Mouse (Mus musculus) heart, embryonic 16.5 days (tissue): Measurements from ENCODE around the gene Hdgf. TPM values are rescaled to one million over a fixed set of nuclear protein-coding genes. Genes with fewer than 3 reads are reported as not detected.
"Not testable (repeated sequence)": the region's sequence is repeated elsewhere in the genome, so short reads cannot be mapped to it uniquely, and the experiment has no call there.

Experiments
- ATAC-seq: fragments of 200-750 bp; cut with Nextera tagmentation; replicated peaks from 2 replicates; pipeline ENCODE4 v1.8.0; 2017; ENCODE audit warnings: moderate number of reproducible peaks; ENCODE audit not compliant: insufficient read depth, low FRiP score; ENCODE audit errors: extremely low read depth
- H3K27ac ChIP-seq: fragments of 300-500 bp; sonication (generic); 2 replicates; pipeline ENCODE4 v1.5.1; 2014; ENCODE audit warnings: mild to moderate bottlenecking, low read length, control low read depth, moderate library complexity
- H3K27me3 ChIP-seq: fragments of 300-500 bp; sonication (generic); 2 replicates; pipeline ENCODE4 v1.6.1; 2014; ENCODE audit warnings: low read length, mixed read lengths; ENCODE audit not compliant: control insufficient read depth, insufficient read depth
- H3K36me3 ChIP-seq: fragments of 300-500 bp; sonication (generic); 2 replicates; pipeline ENCODE4 v1.6.1; 2014; ENCODE audit not compliant: control insufficient read depth, insufficient read depth
- H3K4me1 ChIP-seq: fragments of 300-500 bp; sonication (generic); 2 replicates; pipeline ENCODE4 v1.6.1; 2014; ENCODE audit warnings: low read length, mixed read lengths; ENCODE audit not compliant: control insufficient read depth, insufficient read depth
- H3K4me2 ChIP-seq: fragments of 300-500 bp; sonication (generic); 2 replicates; pipeline ENCODE4 v1.6.1; 2014; ENCODE audit warnings: low read depth, mild to moderate bottlenecking, control low read depth, low read length
- H3K4me3 ChIP-seq: fragments of 300-500 bp; sonication (generic); 2 replicates; pipeline ENCODE4 v1.5.1; 2014; ENCODE audit warnings: mild to moderate bottlenecking, control low read depth, low read length
- H3K9ac ChIP-seq: fragments of 300-500 bp; sonication (generic); 2 replicates; pipeline ENCODE4 v1.6.1; 2014; ENCODE audit warnings: low read length, control low read depth
- H3K9me3 ChIP-seq: fragments of 300-500 bp; sonication (generic); replicated peaks from 2 replicates; pipeline ENCODE4 v1.6.1; 2016; ENCODE audit warnings: low read length; ENCODE audit not compliant: control insufficient read depth
- WGBS: fragments of 180-500 bp; shearing (Covaris S2); extraction: QIAGEN DNeasy Blood & Tissue Kit; methylation state at CpG from one replicate; pipeline ENCODE4 v1.1.7; 2014; 5-methylcytosine and 5-hydroxymethylcytosine counted together
- polyA plus RNA-seq: library from polyadenylated mRNA; unstranded; fragments of >200 nt; fragmentation: Nextera tagmentation; extraction: Ambion mirVana; gene quantifications from 2 replicates; pipeline ENCODE4 v1.2.1, GENCODE M21; 2015

Hdgf gene
- 74.3 and 134 TPM in 2 replicates for polyA plus RNA-seq

- peak within 1 kb of the TSS; percentile 77 for H3K4me3 ChIP-seq
These were observed at the start of gene Hdgf for GRCm38 (mm10) chr3:87905880-87906485. TSS of gene Hdgf (plus strand) at chr3:87906321.

GRCm38 (mm10) chr3:87857666-87858065, 48.5 kb upstream of the Hdgf start:
- Histone ChIP-seq H3K4me2 (no peak overlapping the region), H3K9me3 (no peaks in the 10 kb centered on the region), H3K4me1 (no peaks in the 10 kb centered on the region), H3K9ac (no peak overlapping the region), H3K4me3 (no peak overlapping the region), H3K36me3 (peaks cover 29% of the 10 kb centered on the region), H3K27ac (no peak overlapping the region), H3K27me3 (no peaks in the 10 kb centered on the region)
- no peak for ATAC-seq
- 84% methylated on average over 8 of the region's 8 CpGs for WGBS

More at GRCm38 (mm10) chr3:87905880-87906485, at the start of gene Hdgf:
- peak within 1 kb of the TSS; percentile 93 for H3K4me2 ChIP-seq
- H3K27ac ChIP-seq = peak within 1 kb of the TSS; percentile 96
- WGBS = under 1% methylated on average over 56 of the region's 57 CpGs
- H3K4me1 ChIP-seq = peaks cover 32% of the 10 kb centered on the region
- peak within 1 kb of the TSS; percentile 91 for H3K9ac ChIP-seq
- H3K27me3 ChIP-seq = no peaks in the 10 kb centered on the region
- no peaks in the 10 kb centered on the region for H3K9me3 ChIP-seq
- peak; percentile 92 for ATAC-seq
- H3K36me3 ChIP-seq = no peaks in the 10 kb centered on the region

GRCm38 (mm10) chr3:87859813-87860212, 46.3 kb upstream of the Hdgf start:
- Histone ChIP-seq H3K4me1 (no peaks in the 10 kb centered on the region), H3K27ac (no peak overlapping the region), H3K9ac (no peak overlapping the region), H3K4me3 (no peak overlapping the region), H3K27me3 (no peaks in the 10 kb centered on the region), H3K36me3 (peaks cover 44% of the 10 kb centered on the region), H3K9me3 (no peaks in the 10 kb centered on the region), H3K4me2 (no peak overlapping the region)
- no peak; the same call in 1 of the 2 replicates for ATAC-seq
- 22% methylated on average over 3 of the region's 3 CpGs for WGBS

- not testable (repeated sequence) for H3K4me2 ChIP-seq, H3K9ac ChIP-seq
- 88% methylated on average over 4 of the region's 4 CpGs for WGBS
These were observed 42.0 kb upstream of the Hdgf start for GRCm38 (mm10) chr3:87864111-87864510.

GRCm38 (mm10) chr3:87877730-87878129, 28.4 kb upstream of the Hdgf start:
- Histone ChIP-seq H3K36me3 (peaks cover 16% of the 10 kb centered on the region), H3K4me2 (no peak overlapping the region), H3K9ac (no peak overlapping the region), H3K4me1 (peaks cover 8% of the 10 kb centered on the region), H3K27ac (no peak overlapping the region; the same call in 1 of the 2 replicates), H3K27me3 (no peaks in the 10 kb centered on the region), H3K4me3 (no peak overlapping the region), H3K9me3 (no peaks in the 10 kb centered on the region)
- no peak; the same call in 1 of the 2 replicates for ATAC-seq
- 57% methylated on average over 4 of the region's 4 CpGs for WGBS

More at GRCm38 (mm10) chr3:87864111-87864510, 42.0 kb upstream of the Hdgf start:
- H3K9me3 ChIP-seq, H3K4me1 ChIP-seq, ATAC-seq, H3K27ac ChIP-seq, H3K27me3 ChIP-seq, H3K4me3 ChIP-seq: not testable (repeated sequence)
- H3K36me3 ChIP-seq = peaks cover 50% of the 10 kb centered on the region

- WGBS = 0% methylated on average over 3 of the region's 3 CpGs
- no peak for ATAC-seq
These were observed 21.8 kb upstream of the Hdgf start for GRCm38 (mm10) chr3:87884291-87884690.

GRCm38 (mm10) chr3:87884708-87885251, 21.3 kb upstream of the Hdgf start:
- peak overlapping the region; percentile 94 for H3K27ac ChIP-seq
- peaks cover 18% of the 10 kb centered on the region for H3K4me1 ChIP-seq
- peak overlapping the region; percentile 99 for H3K4me3 ChIP-seq
- peak; percentile 4; the same call in 1 of the 2 replicates for ATAC-seq
- WGBS = 1% methylated on average over 28 of the region's 28 CpGs
- no peaks in the 10 kb centered on the region for H3K27me3 ChIP-seq
- H3K36me3 ChIP-seq = peaks cover 8% of the 10 kb centered on the region
- H3K9ac ChIP-seq = peak overlapping the region; percentile 97
- no peaks in the 10 kb centered on the region; the same call in none of the 2 replicates for H3K9me3 ChIP-seq
- H3K4me2 ChIP-seq = peak overlapping the region; percentile 81

More at GRCm38 (mm10) chr3:87884291-87884690, 21.8 kb upstream of the Hdgf start:
- H3K27ac ChIP-seq = peak overlapping the region; percentile 94
- H3K4me3 ChIP-seq = peak overlapping the region; percentile 99
- no peaks in the 10 kb centered on the region for H3K27me3 ChIP-seq
- no peaks in the 10 kb centered on the region; the same call in none of the 2 replicates for H3K9me3 ChIP-seq
- H3K9ac ChIP-seq = peak overlapping the region; percentile 97
- peak overlapping the region; percentile 81 for H3K4me2 ChIP-seq
- peaks cover 18% of the 10 kb centered on the region for H3K4me1 ChIP-seq
- peaks cover 9% of the 10 kb centered on the region for H3K36me3 ChIP-seq

GRCm38 (mm10) chr3:87885281-87886003, 20.7 kb upstream of the Hdgf start, which contains the start of gene Prcc:
TSS of gene Prcc (minus strand) at chr3:87885608.
- H3K27me3 ChIP-seq = no peaks in the 10 kb centered on the region
- peak; percentile 95 for ATAC-seq
- under 1% methylated on average over 33 of the region's 33 CpGs for WGBS

More at GRCm38 (mm10) chr3:87885281-87886003, 20.7 kb upstream of the Hdgf start, which contains the start of gene Prcc:
- Histone ChIP-seq H3K4me3 (peak within 1 kb of the TSS; percentile 99), H3K9ac (peak within 1 kb of the TSS; percentile 97), H3K27ac (peak within 1 kb of the TSS; percentile 94), H3K9me3 (no peaks in the 10 kb centered on the region; the same call in none of the 2 replicates), H3K4me2 (peak within 1 kb of the TSS; percentile 81), H3K36me3 (peaks cover 4% of the 10 kb centered on the region), H3K4me1 (peaks cover 18% of the 10 kb centered on the region)
